Mouse (Mus musculus) lung, embryonic 16.5 days (tissue): ENCODE data around the gene Ascc3. TPM values are rescaled to one million over a fixed set of nuclear protein-coding genes. Genes with fewer than 3 reads are reported as not detected.

Source experiments
- ATAC-seq: fragments of 200-750 bp; cut with Nextera tagmentation; 2 replicates; pipeline ENCODE4 v1.8.0; 2017; ENCODE audit warnings: low read depth, mild to moderate bottlenecking, moderate library complexity
- H3K27ac ChIP-seq: fragments of 300-500 bp; sonication (generic); 2 replicates; pipeline ENCODE4 v1.5.1; 2014; ENCODE audit warnings: mild to moderate bottlenecking, control low read depth, low read length
- H3K27me3 ChIP-seq: fragments of 300-500 bp; sonication (generic); 2 replicates; pipeline ENCODE4 v1.6.1; 2014; ENCODE audit warnings: low read depth, low read length, mixed read lengths; ENCODE audit not compliant: control insufficient read depth, insufficient read depth
- H3K36me3 ChIP-seq: fragments of 300-500 bp; sonication (generic); 2 replicates; pipeline ENCODE4 v1.6.1; 2014; ENCODE audit warnings: low read length; ENCODE audit not compliant: control insufficient read depth, insufficient read depth
- H3K4me1 ChIP-seq: fragments of 300-500 bp; sonication (generic); replicated peaks from 2 replicates; pipeline ENCODE4 v1.6.1; 2014; ENCODE audit warnings: low read length, mixed read lengths; ENCODE audit not compliant: control insufficient read depth, insufficient read depth
- H3K4me2 ChIP-seq: fragments of 300-500 bp; sonication (generic); 2 replicates; pipeline ENCODE4 v1.6.1; 2014; ENCODE audit warnings: low read depth, low read length, control low read depth
- H3K4me3 ChIP-seq: fragments of 300-500 bp; sonication (generic); 2 replicates; pipeline ENCODE4 v1.5.1; 2014; ENCODE audit warnings: mild to moderate bottlenecking, low read length, control low read depth
- H3K9ac ChIP-seq: fragments of 300-500 bp; sonication (generic); 2 replicates; pipeline ENCODE4 v1.6.1; 2014; ENCODE audit warnings: low read length, control low read depth
- H3K9me3 ChIP-seq: fragments of 300-500 bp; sonication (generic); 2 replicates; pipeline ENCODE4 v1.6.1; 2016; ENCODE audit warnings: low read length; ENCODE audit not compliant: control insufficient read depth
- WGBS: fragments of 180-500 bp; shearing (Covaris S2); extraction: QIAGEN DNeasy Blood & Tissue Kit; methylation state at CpG from one replicate; pipeline ENCODE4 v1.1.7; 2014; 5-methylcytosine and 5-hydroxymethylcytosine counted together
- polyA plus RNA-seq: library from polyadenylated mRNA; unstranded; fragments of >200 nt; fragmentation: Nextera tagmentation; extraction: Ambion mirVana; gene quantifications from 2 replicates; pipeline ENCODE4 v1.2.1, GENCODE M21; 2015

Ascc3 gene
- polyA plus RNA-seq, 1 experiment from 2014 or later, result 20.1 TPM

- Histone ChIP-seq H3K27ac (no peak overlapping the region), H3K9ac (no peak overlapping the region), H3K36me3 (peaks cover 5% of the 10 kb centered on the region), H3K4me2 (no peak overlapping the region), H3K27me3 (no peaks in the 10 kb centered on the region), H3K4me3 (no peak overlapping the region), H3K9me3 (no peaks in the 10 kb centered on the region), H3K4me1 (no peaks in the 10 kb centered on the region)
- 92% methylated on average over 3 of the region's 3 CpGs for WGBS
- ATAC-seq, result no peak
Measured at GRCm38 (mm10) chr10:50711286-50711685, 118.8 kb downstream of the Ascc3 start.

DNA sequence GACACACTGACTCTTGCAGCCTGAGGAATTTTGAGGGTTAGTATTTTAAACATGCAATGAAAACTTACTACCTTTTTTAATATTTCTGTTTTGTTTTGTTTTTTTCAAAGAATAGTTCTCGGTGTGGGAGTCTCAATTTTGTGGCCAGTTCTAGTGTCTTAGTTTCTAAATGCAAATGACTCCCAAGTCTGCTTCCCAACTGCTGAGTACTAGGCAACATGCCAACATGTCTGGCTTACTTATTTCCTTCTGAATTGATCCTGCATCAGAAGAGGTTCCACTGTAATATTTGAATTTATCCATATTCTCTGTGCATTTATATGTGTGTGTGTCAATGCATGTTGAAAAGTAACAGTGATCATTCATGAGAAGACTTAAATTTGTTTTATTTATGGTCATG lies 119.3 kb downstream of the Ascc3 start:
- peaks cover 5% of the 10 kb centered on the region for H3K36me3 ChIP-seq
- no peaks in the 10 kb centered on the region for H3K27me3 ChIP-seq
- 82% methylated on average over 1 of the region's 1 CpGs for WGBS
- H3K9ac ChIP-seq, result no peak overlapping the region
- H3K9me3 ChIP-seq, result no peaks in the 10 kb centered on the region
- no peak for ATAC-seq
- H3K4me3 ChIP-seq, result no peak overlapping the region
- no peak overlapping the region for H3K4me2 ChIP-seq
- no peaks in the 10 kb centered on the region for H3K4me1 ChIP-seq
- no peak overlapping the region for H3K27ac ChIP-seq

DNA sequence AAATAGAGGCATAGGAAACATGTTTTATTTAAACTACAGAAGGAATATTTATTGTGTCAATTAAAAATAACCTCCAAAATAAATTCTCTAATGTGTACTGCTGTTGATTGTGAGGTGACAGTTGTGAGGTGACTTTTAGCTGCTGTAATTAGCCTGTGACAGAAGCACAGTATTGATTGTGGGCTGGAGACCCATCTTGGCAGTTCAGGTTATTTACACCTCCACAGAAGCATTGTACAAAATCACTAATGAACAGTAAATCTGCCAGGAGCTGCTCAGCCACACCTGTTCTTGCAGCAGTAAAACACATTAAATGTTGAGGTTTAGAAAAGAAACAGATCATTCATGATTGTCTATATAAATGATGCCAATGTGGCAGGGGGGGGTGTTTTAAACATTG lies 141.0 kb downstream of the Ascc3 start:
- Histone ChIP-seq H3K4me2 (no peak overlapping the region), H3K27me3 (no peaks in the 10 kb centered on the region), H3K36me3 (no peaks in the 10 kb centered on the region), H3K27ac (no peak overlapping the region), H3K4me3 (no peak overlapping the region), H3K9me3 (no peaks in the 10 kb centered on the region), H3K4me1 (no peaks in the 10 kb centered on the region), H3K9ac (no peak overlapping the region)
- no peak for ATAC-seq

DNA sequence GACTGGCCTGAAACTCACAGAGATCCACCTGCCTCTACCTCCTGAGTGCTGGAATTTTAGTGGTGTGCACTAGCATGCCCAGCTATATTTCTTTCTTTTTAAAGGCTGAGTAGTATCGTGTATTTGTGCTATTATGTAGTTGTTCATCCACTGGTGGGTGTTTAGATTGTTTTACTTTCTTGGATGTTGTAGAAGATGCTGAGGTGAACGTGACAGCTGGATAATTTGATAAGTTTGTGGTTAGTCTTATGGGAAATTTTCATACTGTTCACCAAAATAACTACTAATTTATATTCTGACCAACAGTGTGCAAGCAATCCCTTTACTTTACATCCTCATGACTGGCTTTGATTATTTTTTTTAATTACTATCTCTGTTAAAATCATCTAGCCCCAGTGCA lies 169.6 kb downstream of the Ascc3 start:
- Histone ChIP-seq H3K4me1 (no peaks in the 10 kb centered on the region), H3K36me3 (peaks cover 3% of the 10 kb centered on the region; the same call in 1 of the 2 replicates), H3K9ac (no peak overlapping the region), H3K4me3 (no peak overlapping the region), H3K4me2 (no peak overlapping the region), H3K27me3 (no peaks in the 10 kb centered on the region), H3K9me3 (no peaks in the 10 kb centered on the region), H3K27ac (no peak overlapping the region)
- 74% methylated on average over 2 of the region's 2 CpGs for WGBS
- ATAC-seq, result no peak

DNA sequence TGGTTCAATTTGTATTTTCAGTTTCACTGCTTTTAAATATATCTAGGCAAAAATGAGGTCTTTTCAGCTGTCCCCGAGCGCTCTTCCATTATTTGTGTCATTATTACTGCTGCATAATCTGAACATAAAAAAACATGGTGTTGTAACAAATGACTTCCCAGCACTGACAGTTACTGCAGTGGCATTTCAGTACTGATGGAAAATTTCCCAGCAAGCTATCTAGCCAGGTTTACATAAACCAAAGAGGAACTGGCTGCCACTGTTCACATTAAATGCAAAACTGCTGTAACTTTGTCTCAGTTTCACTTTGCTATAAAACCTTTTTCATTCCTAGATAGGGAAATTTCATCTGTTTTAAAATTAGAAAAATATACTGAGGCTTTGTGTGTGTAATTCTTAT lies 170.5 kb downstream of the Ascc3 start:
- no peak for ATAC-seq
- Histone ChIP-seq H3K36me3 (peaks cover 3% of the 10 kb centered on the region), H3K27me3 (no peaks in the 10 kb centered on the region), H3K4me1 (no peaks in the 10 kb centered on the region), H3K4me3 (no peak overlapping the region), H3K9me3 (no peaks in the 10 kb centered on the region), H3K27ac (no peak overlapping the region), H3K4me2 (no peak overlapping the region), H3K9ac (no peak overlapping the region)
- 57% methylated on average over 2 of the region's 2 CpGs for WGBS

GRCm38 (mm10) chr10:50763457-50764310 lies 171.2 kb downstream of the Ascc3 start:
- H3K4me1 ChIP-seq, result no peaks in the 10 kb centered on the region
- no peak overlapping the region for H3K4me3 ChIP-seq
- no peak for ATAC-seq
- no peaks in the 10 kb centered on the region; the same call in 1 of the 2 replicates for H3K36me3 ChIP-seq
- H3K27ac ChIP-seq, result no peak overlapping the region
- WGBS, result 75% methylated on average over 7 of the region's 7 CpGs
- no peak overlapping the region for H3K9ac ChIP-seq
- H3K27me3 ChIP-seq, result no peaks in the 10 kb centered on the region
- H3K9me3 ChIP-seq, result no peaks in the 10 kb centered on the region
- no peak overlapping the region for H3K4me2 ChIP-seq

GRCm38 (mm10) chr10:50772811-50773210 lies 180.3 kb downstream of the Ascc3 start:
- H3K27ac ChIP-seq, result no peak overlapping the region
- no peak for ATAC-seq
- H3K9ac ChIP-seq, result no peak overlapping the region
- H3K9me3 ChIP-seq, result no peaks in the 10 kb centered on the region
- H3K4me3 ChIP-seq, result no peak overlapping the region
- H3K4me2 ChIP-seq, result no peak overlapping the region
- no peaks in the 10 kb centered on the region for H3K27me3 ChIP-seq
- no peaks in the 10 kb centered on the region for H3K4me1 ChIP-seq
- H3K36me3 ChIP-seq, result no peaks in the 10 kb centered on the region
- 71% methylated on average over 2 of the region's 2 CpGs for WGBS

DNA sequence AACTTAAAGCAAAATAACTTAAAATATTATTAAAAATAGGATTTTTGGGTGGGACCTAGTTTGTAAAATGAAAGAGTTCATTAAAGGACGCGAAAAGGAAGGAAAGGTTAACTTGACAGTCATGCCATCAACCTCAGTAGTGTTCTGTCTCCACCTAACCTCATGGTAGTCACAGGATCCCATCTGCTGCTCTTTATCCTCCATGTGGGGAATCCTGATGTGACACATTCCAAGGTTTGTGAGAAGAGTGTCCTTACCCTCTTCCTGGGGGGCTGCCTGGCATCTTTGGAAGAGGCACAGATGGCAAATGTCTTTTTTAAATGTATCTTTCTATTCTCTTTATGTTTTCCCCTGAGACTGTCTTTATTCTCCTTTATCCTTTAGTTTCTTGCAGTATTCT lies 181.4 kb downstream of the Ascc3 start:
- Histone ChIP-seq H3K27ac (no peak overlapping the region), H3K36me3 (no peaks in the 10 kb centered on the region), H3K4me2 (no peak overlapping the region), H3K4me3 (no peak overlapping the region), H3K4me1 (no peaks in the 10 kb centered on the region), H3K27me3 (no peaks in the 10 kb centered on the region), H3K9ac (no peak overlapping the region), H3K9me3 (no peaks in the 10 kb centered on the region)
- no peak for ATAC-seq
- WGBS, result 83% methylated on average over 2 of the region's 2 CpGs

DNA sequence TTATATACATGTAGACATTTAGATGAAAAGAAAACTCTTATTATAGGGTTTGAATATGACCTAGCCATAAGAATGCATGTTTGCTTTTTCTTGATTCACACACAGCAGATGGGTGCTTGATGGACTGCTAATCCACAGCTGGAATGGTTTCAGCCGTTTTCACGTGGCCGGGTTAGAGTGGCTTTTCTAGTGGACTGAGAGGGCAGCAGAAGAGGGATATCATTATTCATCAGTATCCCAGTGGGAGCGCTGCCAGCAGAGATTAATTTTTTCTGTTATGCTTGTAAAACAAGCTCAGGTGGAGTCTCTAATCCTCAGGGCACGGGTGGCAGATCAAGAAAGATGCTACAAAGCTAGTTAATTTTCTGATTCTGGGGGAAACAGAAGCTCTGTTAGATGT lies 200.4 kb downstream of the Ascc3 start:
- Histone ChIP-seq H3K4me3 (no peak overlapping the region), H3K9me3 (no peaks in the 10 kb centered on the region), H3K9ac (no peak overlapping the region), H3K27me3 (no peaks in the 10 kb centered on the region), H3K4me1 (no peaks in the 10 kb centered on the region), H3K36me3 (no peaks in the 10 kb centered on the region), H3K27ac (no peak overlapping the region), H3K4me2 (no peak overlapping the region)
- 60% methylated on average over 5 of the region's 5 CpGs for WGBS
- no peak for ATAC-seq
